Mouse (Mus musculus) heart, adult 11 months (tissue): ENCODE measurements around the gene AU022252.
A peak's percentile ranks its signal among the peaks of the same experiment; 100 is the strongest.
"Not testable (repeated sequence)": the region's sequence is repeated elsewhere in the genome, so short reads cannot be mapped to it uniquely, and the experiment has no call there.

Experiments used
- DNase-seq: peaks from one replicate; pipeline ENCODE4 v3.0.0; 2022

Gene AU022252

GRCm38 (mm10) chr4:119232410-119233255 is at the start of gene AU022252, which contains the start of gene P3h1:
Gene AU022252, minus strand, starts transcription at chr4:119232712.
Gene P3h1, plus strand, starts transcription at chr4:119232915.
- peak; percentile 100 for DNase-seq

- DNase-seq: not testable (repeated sequence)
These were observed 46.3 kb upstream of the AU022252 start for GRCm38 (mm10) chr4:119278784-119279183.

- no peak for DNase-seq
These were observed 43.2 kb upstream of the AU022252 start for GRCm38 (mm10) chr4:119275726-119276125.

- peak; percentile 95 for DNase-seq
These were observed 42.7 kb upstream of the AU022252 start for GRCm38 (mm10) chr4:119275226-119275625.

- DNase-seq: peak; percentile 97
These were observed 42.1 kb upstream of the AU022252 start for GRCm38 (mm10) chr4:119274627-119275026.

GRCm38 (mm10) chr4:119266606-119267005 is 34.1 kb upstream of the AU022252 start:
- no peak for DNase-seq

- DNase-seq: no peak
These were observed 30.9 kb upstream of the AU022252 start for GRCm38 (mm10) chr4:119263459-119263858.

GRCm38 (mm10) chr4:119262483-119262882 is 30.0 kb upstream of the AU022252 start:
- DNase-seq: peak; percentile 91

GRCm38 (mm10) chr4:119261087-119261713 is 28.7 kb upstream of the AU022252 start:
- DNase-seq: peak; percentile 97

- no peak for DNase-seq
These were observed 27.1 kb upstream of the AU022252 start for GRCm38 (mm10) chr4:119259344-119260254.

- DNase-seq: no peak
These were observed 24.6 kb upstream of the AU022252 start for GRCm38 (mm10) chr4:119257083-119257482.

GRCm38 (mm10) chr4:119255351-119255750 is 22.8 kb upstream of the AU022252 start, which contains the start of gene Cldn19:
Gene Cldn19, plus strand, starts transcription at chr4:119255414.
- DNase-seq: peak; percentile 79

- DNase-seq: no peak
These were observed 21.6 kb upstream of the AU022252 start for GRCm38 (mm10) chr4:119254012-119254618.

GRCm38 (mm10) chr4:119252025-119252808 is 19.7 kb upstream of the AU022252 start:
- no peak for DNase-seq

GRCm38 (mm10) chr4:119248407-119248965 is 16.0 kb upstream of the AU022252 start:
- DNase-seq: peak; percentile 75

- peak; percentile 98 for DNase-seq
These were observed 15.1 kb upstream of the AU022252 start for GRCm38 (mm10) chr4:119247462-119248235.

- DNase-seq: peak; percentile 90
These were observed 14.2 kb upstream of the AU022252 start for GRCm38 (mm10) chr4:119246688-119247225.

- no peak for DNase-seq
These were observed 13.4 kb upstream of the AU022252 start for GRCm38 (mm10) chr4:119245961-119246360.

GRCm38 (mm10) chr4:119245556-119245955 is 13.0 kb upstream of the AU022252 start:
- DNase-seq: peak; percentile 94
